In genomic region chr3:141581190-141581891, GRCm38 (mm10) we compare ENCODE assay signal across 10 mouse cellular contexts.
DNase-seq lines count a peak whose midpoint lies in the region; ATAC-seq lines count a peak whose summit lies in the region.
"Had no signal": no experiment of that assay in that cellular context is flagged by ENCODE, and none has a peak within 500 bp of the region (broad histone marks: within the 10 kb centered on the region; RNA-seq: fewer than 3 reads in every experiment).

No protein-coding gene starts in this region.

- DNase-seq in retina, embryonic 14.5 days (ENCODE audit: low spot score): peak; percentile 55
- DNase-seq in retina, postnatal 1 day: no peak
- no peak for DNase-seq in gastrocnemius, postnatal 10 days
- no peak for DNase-seq in left cerebral cortex, postnatal 10 days (ENCODE audit: extremely low spot score in 1 of 2, low spot score in 2 of 2)
- DNase-seq in urinary bladder, postnatal 14 days (ENCODE audit: low spot score): no peak
- DNase-seq: heart, adult 18-20 months had no signal

- ATAC-seq in embryonic facial prominence, embryonic 13.5 days (ENCODE audit: insufficient number of reproducible peaks, insufficient read depth, low FRiP score, low TSS enrichment, low read depth): 0 out of 2 replicates have a peak, but pooled peaks have one; percentile 37
- ATAC-seq in limb, embryonic 12.5 days (ENCODE audit: insufficient number of reproducible peaks, insufficient read depth, low FRiP score, low TSS enrichment, low read depth): no peak

- no peak overlapping the region for H3K4me2 ChIP-seq in embryonic facial prominence, embryonic 13.5 days
- no peak overlapping the region for H3K4me2 ChIP-seq in limb, embryonic 12.5 days
- H3K4me2 ChIP-seq: stomach, embryonic 15.5 days had no signal

- no peaks in the 10 kb centered on the region for H3K9me3 ChIP-seq in embryonic facial prominence, embryonic 13.5 days
- H3K9me3 ChIP-seq in limb, embryonic 12.5 days: no peaks in the 10 kb centered on the region
- H3K9me3 ChIP-seq: stomach, embryonic 15.5 days had no signal

- no peaks in the 10 kb centered on the region for H3K36me3 ChIP-seq in embryonic facial prominence, embryonic 13.5 days
- H3K36me3 ChIP-seq in limb, embryonic 12.5 days: 0 out of 2 replicates have a peak, but pooled peaks cover 3% of the 10 kb centered on the region
- H3K36me3 ChIP-seq: stomach, embryonic 15.5 days had no signal

- H3K9ac ChIP-seq in embryonic facial prominence, embryonic 13.5 days: no peak overlapping the region
- H3K9ac ChIP-seq in limb, embryonic 12.5 days (replicated peaks): no peak overlapping the region
- H3K9ac ChIP-seq: stomach, embryonic 15.5 days had no signal

- no peak overlapping the region; the same call in 1 of the 2 replicates for H3K27ac ChIP-seq in embryonic facial prominence, embryonic 13.5 days
- peak overlapping the region; percentile 54 for H3K27ac ChIP-seq in limb, embryonic 12.5 days
- H3K27ac ChIP-seq: layer of hippocampus, adult 2 months; stomach, embryonic 15.5 days had no signal

- no peak overlapping the region for H3K4me3 ChIP-seq in embryonic facial prominence, embryonic 13.5 days
- no peak overlapping the region for H3K4me3 ChIP-seq in limb, embryonic 12.5 days (replicated peaks)
- H3K4me3 ChIP-seq: layer of hippocampus, adult 2 months; stomach, embryonic 15.5 days had no signal

- H3K27me3 ChIP-seq in embryonic facial prominence, embryonic 13.5 days: no peaks in the 10 kb centered on the region
- H3K27me3 ChIP-seq in limb, embryonic 12.5 days: no peaks in the 10 kb centered on the region
- H3K27me3 ChIP-seq: stomach, embryonic 15.5 days had no signal

- H3K4me1 ChIP-seq in embryonic facial prominence, embryonic 13.5 days: 0 out of 2 replicates have a peak, but pooled peaks cover 6% of the 10 kb centered on the region
- peaks cover 26% of the 10 kb centered on the region for H3K4me1 ChIP-seq in limb, embryonic 12.5 days (replicated peaks)
- H3K4me1 ChIP-seq: stomach, embryonic 15.5 days had no signal

- intact Hi-C loops in left cerebral cortex, postnatal 10 days (cut with DNase I): no loop called here
